Mouse (Mus musculus) CH12.LX (cell line): ENCODE measurements around the gene Ralbp1. TPM values are rescaled to one million over a fixed set of nuclear protein-coding genes. Genes with fewer than 3 reads are reported as not detected.

Experiments
- DNase-seq: peaks from one replicate; pipeline ENCODE4 v3.0.0-alpha.2; 2013; ENCODE audit errors: extremely low read depth
- H3K27ac ChIP-seq: 2 replicates; pipeline ENCODE4 v1.5.1; 2012; ENCODE audit warnings: low read depth, mild to moderate bottlenecking, control low read depth, moderate library complexity; ENCODE audit not compliant: insufficient read depth
- H3K27me3 ChIP-seq: replicated peaks from 2 replicates; pipeline ENCODE3; 2012; ENCODE audit warnings: inconsistent platforms
- H3K36me3 ChIP-seq, 2 experiments: replicated peaks in 1 of 2; 2 replicates each; pipeline versions ENCODE3 to v1.6.1; 2012; ENCODE audit warnings: inconsistent platforms in 1 of 2, low read length in 1 of 2, mild to moderate bottlenecking in 1 of 2, mixed read lengths in 1 of 2, moderate library complexity in 1 of 2; ENCODE audit not compliant: control insufficient read depth in 1 of 2, insufficient read depth in 1 of 2
- H3K4me1 ChIP-seq, 2 experiments: 2 replicates each; pipeline ENCODE4 v1.6.1; 2012; ENCODE audit warnings: inconsistent platforms in 1 of 2, moderate library complexity in 1 of 2; ENCODE audit not compliant: insufficient read depth in 2 of 2, control insufficient read depth in 1 of 2
- H3K4me2 ChIP-seq: 2 replicates; pipeline ENCODE4 v1.6.1; 2012; ENCODE audit warnings: low read depth, mild to moderate bottlenecking, control low read depth; ENCODE audit not compliant: poor library complexity, insufficient read depth, severe bottlenecking
- H3K4me3 ChIP-seq, 3 experiments: fragments of 150-350 bp in 1 of 3; sonication (generic) in 1 of 3; replicated peaks in 1 of 3; 2 replicates each; pipeline versions ENCODE3 to v1.5.1; 2011 to 2012; ENCODE audit warnings: low read depth in 2 of 3, low read length in 2 of 3, mild to moderate bottlenecking in 2 of 3, moderate library complexity in 2 of 3, control low read depth in 1 of 3, improper control_type of control experiment in 1 of 3, inconsistent platforms in 1 of 3, mixed read lengths in 1 of 3; ENCODE audit not compliant: poor library complexity in 1 of 3
- H3K79me2 ChIP-seq: replicated peaks from 2 replicates; pipeline ENCODE4 v1.6.1; 2012; ENCODE audit warnings: mild to moderate bottlenecking, moderate library complexity; ENCODE audit not compliant: control insufficient read depth, poor library complexity, insufficient read depth, severe bottlenecking; ENCODE audit errors: extremely low read depth
- H3K9ac ChIP-seq: 2 replicates; pipeline ENCODE4 v1.6.1; 2012; ENCODE audit warnings: low read depth, mild to moderate bottlenecking, control low read depth, moderate library complexity; ENCODE audit not compliant: insufficient read depth
- H3K9me3 ChIP-seq: replicated peaks from 2 replicates; pipeline ENCODE3; 2012; ENCODE audit warnings: low read length, inconsistent platforms, mixed read lengths
- BHLHE40 ChIP-seq: IDR thresholded peaks from 2 replicates; pipeline ENCODE4 v1.6.1; 2011; ENCODE audit warnings: mild to moderate bottlenecking, low read depth, low read length, improper control_type of control experiment
- CHD1 ChIP-seq: IDR thresholded peaks from 2 replicates; pipeline ENCODE4 v1.6.1; 2012; ENCODE audit warnings: low read depth, low read length, improper control_type of control experiment, inconsistent platforms
- CHD2 ChIP-seq: IDR thresholded peaks from 2 replicates; pipeline ENCODE4 v1.6.1; 2011; ENCODE audit warnings: low read length, improper control_type of control experiment
- CTCF ChIP-seq, 2 experiments: IDR thresholded peaks in 1 of 2; conservative IDR thresholded peaks in 1 of 2; 2 replicates each; pipeline ENCODE4 v1.5.1; 2011 to 2012; ENCODE audit warnings: low read depth in 2 of 2, low read length in 2 of 2, improper control_type of control experiment in 1 of 2, inconsistent platforms in 1 of 2, mild to moderate bottlenecking in 1 of 2, moderate library complexity in 1 of 2
- E2F4 ChIP-seq: IDR thresholded peaks from 2 replicates; pipeline ENCODE4 v1.6.1; 2011; ENCODE audit warnings: low read depth, low read length, improper control_type of control experiment; ENCODE audit not compliant: insufficient replicate concordance
- ELF1 ChIP-seq: IDR thresholded peaks from 2 replicates; pipeline ENCODE4 v1.6.1; 2014; ENCODE audit warnings: low read depth, mild to moderate bottlenecking, inconsistent platforms, low read length, improper control_type of control experiment
- EP300 ChIP-seq: IDR thresholded peaks from 2 replicates; pipeline ENCODE4 v1.6.1; 2011; ENCODE audit warnings: low read length, improper control_type of control experiment
- ETS1 ChIP-seq: conservative IDR thresholded peaks from 2 replicates; pipeline ENCODE4 v1.6.1; 2012; ENCODE audit warnings: low read depth, mild to moderate bottlenecking, inconsistent platforms, low read length, improper control_type of control experiment, moderate library complexity
- GABPA ChIP-seq: IDR thresholded peaks from 2 replicates; pipeline ENCODE4 v1.6.1; 2012; ENCODE audit warnings: low read depth, low read length, improper control_type of control experiment, inconsistent platforms; ENCODE audit not compliant: insufficient replicate concordance
- HCFC1 ChIP-seq: IDR thresholded peaks from 2 replicates; pipeline ENCODE4 v1.6.1; 2012; ENCODE audit warnings: low read depth, mild to moderate bottlenecking, inconsistent platforms, low read length, improper control_type of control experiment
- IRF4 ChIP-seq: IDR thresholded peaks from 2 replicates; pipeline ENCODE4 v1.6.1; 2014; ENCODE audit warnings: low read depth, mild to moderate bottlenecking, inconsistent platforms, low read length, improper control_type of control experiment
- JUN ChIP-seq: IDR thresholded peaks from 2 replicates; pipeline ENCODE4 v1.6.1; 2011; ENCODE audit warnings: low read depth, mild to moderate bottlenecking, low read length, improper control_type of control experiment, moderate library complexity; ENCODE audit not compliant: insufficient read depth
- JUND ChIP-seq: conservative IDR thresholded peaks from 2 replicates; pipeline ENCODE4 v1.6.1; 2011; ENCODE audit warnings: low read depth, low read length, improper control_type of control experiment
- KAT2A ChIP-seq: IDR thresholded peaks from 2 replicates; pipeline ENCODE4 v1.6.1; 2012; ENCODE audit warnings: low read length, improper control_type of control experiment, inconsistent platforms; ENCODE audit not compliant: insufficient replicate concordance
- MAFK ChIP-seq: IDR thresholded peaks from 2 replicates; pipeline ENCODE4 v1.6.1; 2011; ENCODE audit warnings: low read length, improper control_type of control experiment; ENCODE audit not compliant: insufficient replicate concordance
- MAX ChIP-seq: IDR thresholded peaks from 2 replicates; pipeline ENCODE4 v1.6.1; 2011; ENCODE audit warnings: low read length, improper control_type of control experiment
- MAZ ChIP-seq: IDR thresholded peaks from 2 replicates; pipeline ENCODE4 v1.6.1; 2012; ENCODE audit warnings: low read depth, mild to moderate bottlenecking, inconsistent platforms, low read length, improper control_type of control experiment, moderate library complexity
- MEF2A ChIP-seq: IDR thresholded peaks from 2 replicates; pipeline ENCODE4 v1.6.1; 2014; ENCODE audit warnings: low read depth, mild to moderate bottlenecking, inconsistent platforms, low read length, improper control_type of control experiment, borderline replicate concordance
- MXI1 ChIP-seq: IDR thresholded peaks from 2 replicates; pipeline ENCODE4 v1.6.1; 2011; ENCODE audit warnings: mild to moderate bottlenecking, low read depth, low read length, improper control_type of control experiment
- MYC ChIP-seq: IDR thresholded peaks from 2 replicates; pipeline ENCODE4 v1.6.1; 2011; ENCODE audit warnings: low read depth, mild to moderate bottlenecking, improper control_type of control experiment, low read length
- NELFE ChIP-seq: IDR thresholded peaks from 2 replicates; pipeline ENCODE4 v1.6.1; 2011; ENCODE audit warnings: low read depth, low read length, improper control_type of control experiment
- NRF1 ChIP-seq: IDR thresholded peaks from 2 replicates; pipeline ENCODE4 v1.6.1; 2014; ENCODE audit warnings: low read depth, mild to moderate bottlenecking, inconsistent platforms, low read length, improper control_type of control experiment, moderate library complexity
- PAX5 ChIP-seq: IDR thresholded peaks from 2 replicates; pipeline ENCODE4 v1.6.1; 2012; ENCODE audit warnings: low read length, inconsistent platforms, mixed read lengths
- POLR2A ChIP-seq: IDR thresholded peaks from 2 replicates; pipeline ENCODE4 v1.6.1; 2011; ENCODE audit warnings: low read depth, mild to moderate bottlenecking, improper control_type of control experiment, low read length
- POLR2AphosphoS2 ChIP-seq: IDR thresholded peaks from 2 replicates; pipeline ENCODE4 v1.6.1; 2011; ENCODE audit warnings: low read depth, low read length, improper control_type of control experiment
- RAD21 ChIP-seq: IDR thresholded peaks from 2 replicates; pipeline ENCODE4 v1.6.1; 2011; ENCODE audit warnings: low read depth, mild to moderate bottlenecking, low read length, improper control_type of control experiment, moderate library complexity
- RCOR1 ChIP-seq: conservative IDR thresholded peaks from 2 replicates; pipeline ENCODE4 v1.6.1; 2012; ENCODE audit warnings: low read depth, mild to moderate bottlenecking, inconsistent platforms, low read length, improper control_type of control experiment
- SIN3A ChIP-seq: IDR thresholded peaks from 2 replicates; pipeline ENCODE4 v1.6.1; 2012; ENCODE audit warnings: low read length, improper control_type of control experiment, inconsistent platforms
- SMC3 ChIP-seq: IDR thresholded peaks from 2 replicates; pipeline ENCODE4 v1.6.1; 2011; ENCODE audit warnings: low read depth, low read length, improper control_type of control experiment
- TBP ChIP-seq: conservative IDR thresholded peaks from 2 replicates; pipeline ENCODE4 v1.6.1; 2011; ENCODE audit warnings: low read depth, low read length, improper control_type of control experiment
- TCF12 ChIP-seq: IDR thresholded peaks from 2 replicates; pipeline ENCODE4 v1.6.1; 2014; ENCODE audit warnings: low read depth, mild to moderate bottlenecking, inconsistent platforms, low read length, improper control_type of control experiment
- UBTF ChIP-seq: IDR thresholded peaks from 2 replicates; pipeline ENCODE4 v1.6.1; 2012; ENCODE audit warnings: low read depth, mild to moderate bottlenecking, inconsistent platforms, low read length, improper control_type of control experiment, moderate library complexity
- USF1 ChIP-seq: IDR thresholded peaks from 2 replicates; pipeline ENCODE4 v1.6.1; 2014; ENCODE audit warnings: low read depth, mild to moderate bottlenecking, inconsistent platforms, low read length, improper control_type of control experiment
- USF2 ChIP-seq: conservative IDR thresholded peaks from 2 replicates; pipeline ENCODE4 v1.6.1; 2011; ENCODE audit warnings: low read depth, low read length, improper control_type of control experiment
- ZC3H11A ChIP-seq: IDR thresholded peaks from 2 replicates; pipeline ENCODE4 v1.6.1; 2012; ENCODE audit warnings: low read depth, mild to moderate bottlenecking, inconsistent platforms, low read length, improper control_type of control experiment
- ZKSCAN1 ChIP-seq: IDR thresholded peaks from 2 replicates; pipeline ENCODE4 v1.6.1; 2012; ENCODE audit warnings: low read depth, inconsistent platforms, low read length, improper control_type of control experiment, borderline replicate concordance
- ZMIZ1 ChIP-seq: IDR thresholded peaks from 2 replicates; pipeline ENCODE4 v1.6.1; 2012; ENCODE audit warnings: low read depth, mild to moderate bottlenecking, inconsistent platforms, low read length, improper control_type of control experiment
- ZNF384 ChIP-seq: IDR thresholded peaks from 2 replicates; pipeline ENCODE4 v1.6.1; 2012; ENCODE audit warnings: low read depth, low read length, improper control_type of control experiment, inconsistent platforms
- dilution Hi-C: fragments of 300-500 bp; cut with MboI; formaldehyde crosslinking; loops from 2 replicates; pipeline ENCODE4 v1.14.3; 2020; ENCODE audit warnings: low sequenced_read_pairs; ENCODE audit not compliant: extremely low pct_unique_long_range_greater_than_20kb, extremely low pct_ligation_motif_present
- in situ Hi-C: fragments of 300-500 bp; cut with MboI; formaldehyde crosslinking; loops from 3 replicates; pipeline ENCODE4 v1.14.3; 2019; ENCODE audit warnings: low sequenced_read_pairs, low pct_ligation_motif_present, low pct_unique_long_range_greater_than_20kb, mixed read lengths
- polyA plus RNA-seq: library from polyadenylated mRNA; unstranded; fragments of >175 nt; gene quantifications from 2 replicates; pipeline ENCODE4 v1.2.1, GENCODE M21; 2012; ENCODE audit warnings: low read depth; ENCODE audit not compliant: insufficient read length
- total RNA-seq, 2 experiments: library from RNA; depleted of rRNA; stranded (reverse); fragments of 300-350 nt in 1 of 2; fragments of >200 nt in 1 of 2; gene quantifications; 2 replicates each; pipeline ENCODE4 v1.2.3; 2012 to 2014

Ralbp1 gene
- total and polyA plus RNA-seq, 3 experiments: 25.3 to 27.2 (median 26.5) TPM

DNA sequence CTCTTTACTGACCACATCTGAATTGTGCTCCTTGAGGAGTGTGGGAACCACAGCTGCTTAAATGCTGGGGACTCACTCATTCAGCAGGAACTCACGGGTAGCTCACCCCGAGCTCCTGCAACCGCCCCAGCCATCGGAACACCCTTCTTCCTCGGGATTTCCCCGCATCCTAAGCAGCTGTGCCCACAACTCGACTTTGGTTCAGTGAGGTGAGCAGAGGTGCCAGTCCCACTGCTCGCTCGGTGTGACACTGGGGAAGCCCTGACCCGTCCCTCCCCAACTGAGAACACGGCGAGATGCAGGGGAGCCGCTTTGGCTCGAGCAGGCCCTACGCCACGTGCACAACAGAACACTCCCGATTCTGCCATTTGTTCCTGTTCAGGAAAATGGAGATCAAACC lies 35.1 kb downstream of the Ralbp1 start:
- Histone ChIP-seq H3K36me3 (peaks cover 31 to 75% of the 10 kb centered on the region in 2 experiments), H3K27me3 (no peaks in the 10 kb centered on the region)
- dilution Hi-C loops: no loop called here
- TF ChIP-seq GABPA (no peak), NRF1 (no peak), MXI1 (peak; percentile 37; the same call in 1 of the 2 replicates), MEF2A (peak; percentile 42; the same call in 1 of the 2 replicates), POLR2AphosphoS2 (no peak), ETS1 (peak; percentile 69), MAZ (peak; percentile 59; the same call in 1 of the 2 replicates), ZKSCAN1 (no peak), BHLHE40 (peak; percentile 72), TCF12 (peak; percentile 46; the same call in 1 of the 2 replicates), E2F4 (no peak), MAX (peak; percentile 40; the same call in 1 of the 2 replicates), JUN (no peak), HCFC1 (no peak), USF1 (no peak), PAX5 (no peak), ZMIZ1 (no peak), USF2 (no peak), RAD21 (no peak), CHD2 (no peak), CTCF (conservative IDR thresholded peaks at IDR 0.05 in 1 of 2, IDR thresholded peaks at IDR 0.05 in 1 of 2; ENCODE audit: low read depth in 2 of 2, low read length in 2 of 2) (no peak), SMC3 (no peak), MYC (0 out of 2 replicates have a peak, but pooled peaks have one; percentile 38), ZNF384 (no peak), TBP (0 out of 2 replicates have a peak, but pooled peaks have one; percentile 24), MAFK (no peak), POLR2A (no peak), NELFE (no peak), SIN3A (peak; percentile 29; the same call in 1 of the 2 replicates), CHD1 (no peak), KAT2A (no peak), IRF4 (no peak), ZC3H11A (no peak), RCOR1 (no peak), UBTF (0 out of 2 replicates have a peak, but pooled peaks have one; percentile 58), EP300 (no peak), ELF1 (no peak), JUND (no peak)
- TF ChIP-seq, all 38 proteins: peak for 11
- no peak overlapping the region for H3K9ac ChIP-seq
- peaks cover under 1% of the 10 kb centered on the region for H3K9me3 ChIP-seq
- peaks cover 7 to 42% of the 10 kb centered on the region in 2 experiments for H3K4me1 ChIP-seq
- DNase-seq: peak; percentile 62
- no peak overlapping the region for H3K27ac ChIP-seq
- no peaks in the 10 kb centered on the region for H3K79me2 ChIP-seq
- H3K4me2 ChIP-seq: no peak overlapping the region
- in situ Hi-C loops: no loop called here
- no peak overlapping the region for H3K4me3 ChIP-seq
